Mouse (Mus musculus) hindbrain, embryonic 11.5 days (tissue): ENCODE measurements around the gene Ugt1a8. TPM values are rescaled to one million over a fixed set of nuclear protein-coding genes. Genes with fewer than 3 reads are reported as not detected.
"Not testable (repeated sequence)": the region's sequence is repeated elsewhere in the genome, so short reads cannot be mapped to it uniquely, and the experiment has no call there.

Experiments
- ATAC-seq: fragments of 200-750 bp; cut with Nextera tagmentation; 2 replicates; pipeline ENCODE4 v1.8.0; 2017; ENCODE audit warnings: mild to moderate bottlenecking, moderate TSS enrichment, moderate library complexity; ENCODE audit not compliant: low FRiP score
- DNase-seq: peaks from one replicate; pipeline ENCODE4 v3.0.0-alpha.2; 2015; ENCODE audit warnings: low spot score
- H3K27ac ChIP-seq: fragments of 300-500 bp; sonication (generic); 2 replicates; pipeline ENCODE4 v1.5.1; 2014; ENCODE audit warnings: mild to moderate bottlenecking, low read depth, low read length
- H3K27me3 ChIP-seq: fragments of 300-500 bp; sonication (generic); 2 replicates; pipeline ENCODE4 v1.6.1; 2014; ENCODE audit warnings: mild to moderate bottlenecking, low read length, moderate library complexity, mixed read lengths; ENCODE audit not compliant: control insufficient read depth, insufficient read depth
- H3K36me3 ChIP-seq: fragments of 300-500 bp; sonication (generic); 2 replicates; pipeline ENCODE4 v1.6.1; 2014; ENCODE audit warnings: mild to moderate bottlenecking, low read length, moderate library complexity, mixed read lengths; ENCODE audit not compliant: control insufficient read depth, insufficient read depth
- H3K4me1 ChIP-seq: fragments of 300-500 bp; sonication (generic); replicated peaks from 2 replicates; pipeline ENCODE4 v1.6.1; 2014; ENCODE audit warnings: low read length, mixed read lengths; ENCODE audit not compliant: control insufficient read depth, insufficient read depth
- H3K4me2 ChIP-seq: fragments of 300-500 bp; sonication (generic); replicated peaks from 2 replicates; pipeline ENCODE4 v1.6.1; 2014; ENCODE audit warnings: mild to moderate bottlenecking, low read depth, low read length
- H3K4me3 ChIP-seq: fragments of 300-500 bp; sonication (generic); 2 replicates; pipeline ENCODE4 v1.5.1; 2014; ENCODE audit warnings: low read depth, low read length
- H3K9ac ChIP-seq: fragments of 300-500 bp; sonication (generic); 2 replicates; pipeline ENCODE4 v1.6.1; 2014; ENCODE audit warnings: low read depth, low read length
- H3K9me3 ChIP-seq: fragments of 300-500 bp; sonication (generic); 2 replicates; pipeline ENCODE4 v1.6.1; 2016; ENCODE audit warnings: low read length; ENCODE audit not compliant: control insufficient read depth
- WGBS: fragments of 180-500 bp; shearing (Covaris S2); extraction: QIAGEN DNeasy Blood & Tissue Kit; methylation state at CpG from one replicate; pipeline ENCODE4 v1.1.7; 2014; 5-methylcytosine and 5-hydroxymethylcytosine counted together
- polyA plus RNA-seq: library from polyadenylated mRNA; unstranded; fragments of >200 nt; fragmentation: Nextera tagmentation; extraction: Ambion mirVana; gene quantifications from 2 replicates; pipeline ENCODE4 v1.2.1, GENCODE M21; 2014

Gene Ugt1a8
- not detected in 2 replicates for polyA plus RNA-seq

- H3K4me2 ChIP-seq: no peak within 1 kb of the TSS
- no peak within 1 kb of the TSS for H3K9ac ChIP-seq
- H3K27me3 ChIP-seq: no peaks in the 10 kb centered on the region
- ATAC-seq (no peak), DNase-seq (no peak)
- H3K27ac ChIP-seq: no peak within 1 kb of the TSS
- H3K9me3 ChIP-seq: no peaks in the 10 kb centered on the region
- H3K4me1 ChIP-seq: no peaks in the 10 kb centered on the region
- 83% methylated on average over 3 of the region's 3 CpGs for WGBS
- H3K36me3 ChIP-seq: no peaks in the 10 kb centered on the region
- H3K4me3 ChIP-seq: no peak within 1 kb of the TSS
These were observed at the start of gene Ugt1a8 for GRCm38 (mm10) chr1:88087513-88087912. Ugt1a8 (plus strand) TSS chr1:88087813.

GRCm38 (mm10) chr1:88043044-88043443 lies 44.6 kb upstream of the Ugt1a8 start:
- not testable (repeated sequence) for H3K9ac ChIP-seq, H3K27ac ChIP-seq, H3K36me3 ChIP-seq, H3K9me3 ChIP-seq, H3K27me3 ChIP-seq, DNase-seq, H3K4me1 ChIP-seq, H3K4me2 ChIP-seq, ATAC-seq, H3K4me3 ChIP-seq
- 89% methylated on average over 1 of the region's 2 CpGs for WGBS

- not testable (repeated sequence) for H3K27ac ChIP-seq, H3K4me1 ChIP-seq, H3K27me3 ChIP-seq, ATAC-seq, H3K4me3 ChIP-seq, H3K9me3 ChIP-seq, H3K36me3 ChIP-seq, DNase-seq, H3K9ac ChIP-seq, H3K4me2 ChIP-seq
- WGBS: 83% methylated on average over 3 of the region's 5 CpGs
These were observed 42.7 kb upstream of the Ugt1a8 start for GRCm38 (mm10) chr1:88044832-88045437.

GRCm38 (mm10) chr1:88047408-88047807 lies 40.2 kb upstream of the Ugt1a8 start:
- H3K4me3 ChIP-seq, H3K9ac ChIP-seq, H3K9me3 ChIP-seq, H3K4me1 ChIP-seq, ATAC-seq, H3K36me3 ChIP-seq, H3K27me3 ChIP-seq, DNase-seq, H3K4me2 ChIP-seq, H3K27ac ChIP-seq: not testable (repeated sequence)
- WGBS: 73% methylated on average over 2 of the region's 2 CpGs

- 85% methylated on average over 1 of the region's 1 CpGs for WGBS
- Histone ChIP-seq H3K27ac (no peak within 1 kb of the TSS), H3K9me3 (no peaks in the 10 kb centered on the region), H3K4me3 (no peak within 1 kb of the TSS), H3K9ac (no peak within 1 kb of the TSS), H3K36me3 (no peaks in the 10 kb centered on the region), H3K27me3 (no peaks in the 10 kb centered on the region), H3K4me2 (no peak within 1 kb of the TSS), H3K4me1 (no peaks in the 10 kb centered on the region)
- no peak for ATAC-seq
- no peak for DNase-seq
These were observed 32.5 kb upstream of the Ugt1a8 start, which contains the start of gene Ugt1a10 for GRCm38 (mm10) chr1:88055088-88055487. Ugt1a10 (plus strand) TSS chr1:88055388.

- not testable (repeated sequence) for H3K9me3 ChIP-seq, ATAC-seq, H3K27ac ChIP-seq, H3K4me2 ChIP-seq, H3K9ac ChIP-seq, H3K4me3 ChIP-seq, DNase-seq, H3K27me3 ChIP-seq, H3K4me1 ChIP-seq, H3K36me3 ChIP-seq
- WGBS: 60% methylated on average over 1 of the region's 2 CpGs
These were observed 21.0 kb upstream of the Ugt1a8 start for GRCm38 (mm10) chr1:88066472-88067102.

GRCm38 (mm10) chr1:88070495-88070894 lies 17.1 kb upstream of the Ugt1a8 start, which contains the start of gene Ugt1a9:
Ugt1a9 (plus strand) TSS chr1:88070800.
- H3K27me3 ChIP-seq: no peaks in the 10 kb centered on the region
- H3K4me3 ChIP-seq: no peak within 1 kb of the TSS
- ATAC-seq (no peak), DNase-seq (no peak)
- H3K9ac ChIP-seq: no peak within 1 kb of the TSS
- H3K36me3 ChIP-seq: no peaks in the 10 kb centered on the region
- no peaks in the 10 kb centered on the region for H3K4me1 ChIP-seq
- H3K4me2 ChIP-seq: no peak within 1 kb of the TSS
- H3K9me3 ChIP-seq: no peaks in the 10 kb centered on the region
- 83% methylated on average over 2 of the region's 2 CpGs for WGBS
- H3K27ac ChIP-seq: no peak within 1 kb of the TSS

GRCm38 (mm10) chr1:88070902-88071301 lies 16.7 kb upstream of the Ugt1a8 start:
- Histone ChIP-seq H3K4me1 (no peaks in the 10 kb centered on the region), H3K4me3 (no peak overlapping the region), H3K9me3 (no peaks in the 10 kb centered on the region), H3K27me3 (no peaks in the 10 kb centered on the region), H3K4me2 (no peak overlapping the region), H3K9ac (no peak overlapping the region), H3K27ac (no peak overlapping the region), H3K36me3 (no peaks in the 10 kb centered on the region)
- ATAC-seq: no peak
- no peak for DNase-seq
- 86% methylated on average over 4 of the region's 4 CpGs for WGBS

GRCm38 (mm10) chr1:88074471-88074870 lies 13.1 kb upstream of the Ugt1a8 start:
- Histone ChIP-seq H3K4me3 (no peak overlapping the region), H3K27me3 (no peaks in the 10 kb centered on the region), H3K36me3 (no peaks in the 10 kb centered on the region), H3K27ac (no peak overlapping the region), H3K9ac (no peak overlapping the region), H3K4me2 (no peak overlapping the region), H3K4me1 (no peaks in the 10 kb centered on the region), H3K9me3 (no peaks in the 10 kb centered on the region)
- WGBS: 91% methylated on average over 2 of the region's 2 CpGs
- ATAC-seq (no peak), DNase-seq (no peak)
